9 mouse cellular contexts compared by ENCODE assay signal in genomic region chr11:108922511-108923187, GRCm38 (mm10). TPM values are rescaled to one million over a fixed set of nuclear protein-coding genes. Genes with fewer than 3 reads are reported as not detected.
DNase-seq lines count a peak whose midpoint lies in the region; ATAC-seq lines count a peak whose summit lies in the region.
"Had no signal": no experiment of that assay in that cellular context is flagged by ENCODE, and none has a peak within 500 bp of the region (broad histone marks: within the 10 kb centered on the region; RNA-seq: fewer than 3 reads in every experiment).

No protein-coding gene starts in this region.

- intact Hi-C loops in heart, postnatal 14 days (cut with DNase I): loop anchor here (2.0 to 10.0 kb wide), 3 partner anchors 472 to 898 kb away; partner anchors contain the start of gene Cep112

- ATAC-seq in heart, embryonic 14.5 days (ENCODE audit: insufficient number of reproducible peaks, insufficient read depth, low FRiP score, low read depth): no peak
- ATAC-seq in hindbrain, embryonic 11.5 days (ENCODE audit: low FRiP score): no peak
- no peak for ATAC-seq in midbrain, embryonic 13.5 days
- ATAC-seq in megakaryocyte, adult 5-6 weeks (ENCODE audit: poor library complexity, severe bottlenecking): no peak

- peaks cover 18% of the 10 kb centered on the region for H3K27me3 ChIP-seq in heart, embryonic 14.5 days (ENCODE audit: control insufficient read depth, insufficient read depth, low read length)
- H3K27me3 ChIP-seq in hindbrain, embryonic 11.5 days (ENCODE audit: control insufficient read depth, insufficient read depth, low read length): 0 out of 2 replicates have a peak, but pooled peaks cover 2% of the 10 kb centered on the region
- H3K27me3 ChIP-seq in midbrain, embryonic 13.5 days: 0 out of 2 replicates have a peak, but pooled peaks cover 4% of the 10 kb centered on the region

- peaks cover 20 to 35% of the 10 kb centered on the region in 2 experiments for H3K4me1 ChIP-seq in heart, embryonic 14.5 days (ENCODE audit: control insufficient read depth in 2 of 2, insufficient read depth in 2 of 2, low read length in 2 of 2)
- peaks cover 12% of the 10 kb centered on the region for H3K4me1 ChIP-seq in hindbrain, embryonic 11.5 days (replicated peaks; ENCODE audit: control insufficient read depth, insufficient read depth, low read length)
- peaks cover 79% of the 10 kb centered on the region for H3K4me1 ChIP-seq in midbrain, embryonic 13.5 days (replicated peaks)

- DNase-seq in heart, postnatal 14 days: no peak
- DNase-seq in ZHBTc4 (ENCODE audit: low read depth, low spot score): peak; percentile 86
- peak; percentile 57 for DNase-seq in hindbrain, embryonic 11.5 days (ENCODE audit: low spot score)
- no peak for DNase-seq in urinary bladder, postnatal 25 days (ENCODE audit: low spot score)
- DNase-seq in adrenal gland, adult 8-10 months: no peak

- peak overlapping the region; percentile 97 for H3K4me2 ChIP-seq in heart, embryonic 14.5 days (ENCODE audit: low read length)
- peak overlapping the region; percentile 86 for H3K4me2 ChIP-seq in hindbrain, embryonic 11.5 days (replicated peaks; ENCODE audit: low read depth, low read length)
- peak overlapping the region; percentile 89 for H3K4me2 ChIP-seq in midbrain, embryonic 13.5 days (replicated peaks)

- no peaks in the 10 kb centered on the region for H3K9me3 ChIP-seq in heart, embryonic 14.5 days (ENCODE audit: control insufficient read depth, low read length)
- no peaks in the 10 kb centered on the region for H3K9me3 ChIP-seq in hindbrain, embryonic 11.5 days (ENCODE audit: control insufficient read depth, low read length)
- no peaks in the 10 kb centered on the region for H3K9me3 ChIP-seq in midbrain, embryonic 13.5 days

- peak overlapping the region; percentile 61 to 77 for H3K4me3 ChIP-seq in heart, embryonic 14.5 days (ENCODE audit: control insufficient read depth in 1 of 2, insufficient read depth in 1 of 2, low read depth in 1 of 2, low read length in 2 of 2)
- peak overlapping the region; percentile 96 for H3K4me3 ChIP-seq in hindbrain, embryonic 11.5 days (ENCODE audit: low read depth, low read length)
- H3K4me3 ChIP-seq in midbrain, embryonic 13.5 days (replicated peaks): peak overlapping the region; percentile 97

- WGBS in heart, embryonic 14.5 days: 1% methylated on average over 31 of the region's 32 CpGs
- WGBS in hindbrain, embryonic 11.5 days: under 1% methylated on average over 31 of the region's 32 CpGs
- WGBS in midbrain, embryonic 13.5 days: under 1% methylated on average over 29 of the region's 32 CpGs

- H3K9ac ChIP-seq in heart, embryonic 14.5 days (ENCODE audit: low read length): peak overlapping the region; percentile 82
- peak overlapping the region; percentile 96 for H3K9ac ChIP-seq in hindbrain, embryonic 11.5 days (ENCODE audit: low read depth, low read length)
- H3K9ac ChIP-seq in midbrain, embryonic 13.5 days (replicated peaks): peak overlapping the region; percentile 97

- no peak overlapping the region for H3K27ac ChIP-seq in heart, embryonic 14.5 days (replicated peaks in 1 of 2; ENCODE audit: control insufficient read depth in 1 of 2, insufficient read depth in 1 of 2, low read depth in 2 of 2, low read length in 2 of 2)
- H3K27ac ChIP-seq in hindbrain, embryonic 11.5 days (ENCODE audit: low read depth, low read length): peak overlapping the region; percentile 99
- H3K27ac ChIP-seq in midbrain, embryonic 13.5 days: peak overlapping the region; percentile 100
- H3K27ac ChIP-seq: macrophage had no signal

- H3K36me3 ChIP-seq in heart, embryonic 14.5 days (ENCODE audit: control insufficient read depth, insufficient read depth, low read length): no peaks in the 10 kb centered on the region
- H3K36me3 ChIP-seq in hindbrain, embryonic 11.5 days (ENCODE audit: control insufficient read depth, insufficient read depth, low read length): 0 out of 2 replicates have a peak, but pooled peaks cover 3% of the 10 kb centered on the region
- H3K36me3 ChIP-seq in midbrain, embryonic 13.5 days: no peaks in the 10 kb centered on the region

RNA-seq across cellular contexts. Expression of gene Axin2, which starts 2.5 kb away (rescaled TPM):
- polyA plus RNA-seq in heart, embryonic 14.5 days (2014; fragmentation: Nextera tagmentation; extraction: Ambion mirVana): 0.93 and 2.6 TPM in 2 replicates
- 1 to 10 TPM; 5.3 to 5.7 TPM for total RNA-seq in heart, postnatal 14 days (2021)
- polyA plus RNA-seq in hindbrain, embryonic 11.5 days (2014; fragmentation: Nextera tagmentation; extraction: Ambion mirVana): 20.1 and 26.5 TPM in 2 replicates
- 15.4 and 17.2 TPM in 2 replicates for polyA plus RNA-seq in midbrain, embryonic 13.5 days (2015; fragmentation: Nextera tagmentation; extraction: Ambion mirVana)
- 10 to 100 TPM; 42.3 to 93.1 (median 66.6) TPM for total RNA-seq in adrenal gland, adult 8-10 months (2022)
- total RNA-seq in megakaryocyte, adult 5-6 weeks (2015): 1.8 and 3.1 TPM in 2 replicates
- total RNA-seq in megakaryocyte, adult 5-6 weeks (2017): 1.3 and 1.5 TPM in 2 replicates
- polyA plus RNA-seq: macrophage had no signal

Comparison
In these comparisons a context has a peak if more than half of its experiments do, and no peak if none do; other contexts are left out.
1. H3K27ac ChIP-seq: peak in hindbrain, embryonic 11.5 days (single experiment) and midbrain, embryonic 13.5 days (single experiment); none in heart, embryonic 14.5 days (0 of 2).
2. DNase-seq: peak in ZHBTc4 (single experiment) and hindbrain, embryonic 11.5 days (single experiment); none in heart, postnatal 14 days (0 of 2), urinary bladder, postnatal 25 days (single experiment) and adrenal gland, adult 8-10 months (single experiment).
3. RNA of gene Axin2, which starts 2.5 kb away (total RNA-seq): 42.3 to 93.1 TPM in adrenal gland, adult 8-10 months; 5.3 to 5.7 TPM in heart, postnatal 14 days and 1.3 to 3.1 TPM in megakaryocyte, adult 5-6 weeks; every median in the first group is over 4 times any median in the second.
4. Peak in every context shown above with its lines, with median percentiles within 50 percentile points of each other: H3K4me2 ChIP-seq, H3K4me3 ChIP-seq and H3K9ac ChIP-seq.